Mouse (Mus musculus): ENCODE results near the gene Hap1.
"Not testable (repeated sequence)": the region's sequence is repeated elsewhere in the genome, so short reads cannot be mapped to it uniquely, and the experiment has no call there.

Gene Hap1

GRCm38 (mm10) chr11:100389931-100390445 is 34.1 kb upstream of the Hap1 start:
- DNase-seq = peak; percentile 83 to 90

GRCm38 (mm10) chr11:100388588-100388987 is 32.7 kb upstream of the Hap1 start:
- peak; percentile 84 to 88 for DNase-seq

GRCm38 (mm10) chr11:100387589-100388375 is 31.9 kb upstream of the Hap1 start:
- peak; percentile 73 to 84 for DNase-seq

GRCm38 (mm10) chr11:100387111-100387510 is 31.2 kb upstream of the Hap1 start:
- DNase-seq = no peak

- DNase-seq = peak; percentile 80 to 88
Observed at GRCm38 (mm10) chr11:100386586-100386985, 30.7 kb upstream of the Hap1 start.

DNA sequence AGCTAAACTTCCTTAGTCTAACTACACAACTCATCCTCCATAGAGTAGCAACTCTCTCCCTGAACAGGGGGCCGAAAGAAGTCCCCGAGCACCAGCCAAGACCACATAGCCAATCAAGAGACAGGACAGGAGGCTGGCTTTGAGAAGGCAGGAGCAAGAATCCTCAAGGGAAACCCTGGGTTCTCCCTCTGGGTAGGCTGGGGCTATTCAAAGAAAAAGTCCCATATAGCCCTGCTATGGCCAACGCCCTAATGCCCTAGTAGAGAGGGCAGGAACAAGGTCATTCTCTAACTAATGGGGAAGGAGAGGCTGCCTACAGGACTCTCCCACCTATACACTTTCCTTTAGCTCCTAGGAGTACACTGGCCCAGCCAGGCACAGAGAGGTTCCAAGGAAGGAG is 29.1 kb upstream of the Hap1 start:
- no peak for DNase-seq

- DNase-seq = no peak
Observed at GRCm38 (mm10) chr11:100382682-100383081, 26.8 kb upstream of the Hap1 start.

- no peak for DNase-seq
Observed at GRCm38 (mm10) chr11:100379311-100379710, 23.4 kb upstream of the Hap1 start.

- no peak for DNase-seq
Observed at GRCm38 (mm10) chr11:100378446-100378845, 22.5 kb upstream of the Hap1 start.

DNA sequence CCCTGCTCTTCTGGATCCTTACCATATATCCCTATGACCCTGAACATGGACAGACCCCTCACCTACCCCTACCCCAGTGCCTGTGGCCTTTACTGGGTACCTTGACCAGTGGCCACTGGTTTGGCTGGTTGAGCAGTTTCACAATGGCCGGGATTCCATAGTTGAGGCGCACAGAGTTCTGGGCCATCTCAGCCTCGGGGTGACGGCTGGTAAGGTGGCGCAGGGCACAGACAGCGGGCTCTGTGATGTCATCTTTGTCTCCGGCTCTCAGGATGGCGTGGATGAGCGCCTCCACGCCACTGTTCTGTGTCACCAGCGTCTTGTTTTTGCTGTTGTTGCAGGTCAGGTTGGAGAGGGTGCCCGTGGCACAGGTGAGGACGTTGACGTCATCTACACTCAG is 22.1 kb upstream of the Hap1 start:
- no peak for DNase-seq

GRCm38 (mm10) chr11:100376746-100377389 is 20.9 kb upstream of the Hap1 start:
- DNase-seq = no peak

GRCm38 (mm10) chr11:100376005-100376404 is 20.1 kb upstream of the Hap1 start:
- no peak for DNase-seq

GRCm38 (mm10) chr11:100375127-100375526 is 19.2 kb upstream of the Hap1 start:
- DNase-seq = no peak

GRCm38 (mm10) chr11:100371981-100372558 is 16.1 kb upstream of the Hap1 start:
- DNase-seq = no peak

- DNase-seq = no peak
Observed at GRCm38 (mm10) chr11:100369822-100370221, 13.9 kb upstream of the Hap1 start.

- DNase-seq = no peak
Observed at GRCm38 (mm10) chr11:100369145-100369544, 13.2 kb upstream of the Hap1 start.

DNA sequence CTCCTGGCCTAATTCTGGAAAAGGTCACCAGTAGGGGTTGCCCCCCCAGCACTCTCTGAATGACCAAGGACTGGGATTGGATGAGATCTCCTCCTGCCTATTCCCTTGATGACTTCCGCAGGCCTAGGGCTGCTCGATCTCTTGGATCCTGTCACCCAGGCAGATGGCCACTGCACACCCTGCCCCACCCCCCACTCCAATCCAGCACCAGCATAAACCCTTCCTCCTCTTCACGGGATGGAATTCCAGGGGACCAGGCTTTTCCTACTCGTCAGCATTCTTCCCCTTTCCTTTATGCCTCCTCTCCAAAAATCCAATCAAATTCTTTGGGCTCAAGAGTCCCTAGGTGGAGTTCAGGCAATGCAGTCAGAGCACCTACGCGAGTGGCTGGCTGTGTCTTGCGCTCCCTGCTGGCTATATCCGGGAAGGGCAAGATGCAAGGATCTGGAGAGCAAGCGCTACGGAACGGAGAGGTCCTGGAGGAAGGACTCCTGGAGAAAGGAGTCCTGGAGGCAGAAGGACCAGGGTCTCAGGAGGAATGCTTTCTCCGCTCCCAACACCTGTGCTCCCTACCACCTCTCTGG is 7.1 kb upstream of the Hap1 start:
- DNase-seq = peak; percentile 77 to 84

GRCm38 (mm10) chr11:100362209-100362978 is 6.5 kb upstream of the Hap1 start:
- DNase-seq = peak; percentile 66 to 73

- DNase-seq = not testable (repeated sequence)
Observed at GRCm38 (mm10) chr11:100361059-100361458, 5.1 kb upstream of the Hap1 start.

DNA sequence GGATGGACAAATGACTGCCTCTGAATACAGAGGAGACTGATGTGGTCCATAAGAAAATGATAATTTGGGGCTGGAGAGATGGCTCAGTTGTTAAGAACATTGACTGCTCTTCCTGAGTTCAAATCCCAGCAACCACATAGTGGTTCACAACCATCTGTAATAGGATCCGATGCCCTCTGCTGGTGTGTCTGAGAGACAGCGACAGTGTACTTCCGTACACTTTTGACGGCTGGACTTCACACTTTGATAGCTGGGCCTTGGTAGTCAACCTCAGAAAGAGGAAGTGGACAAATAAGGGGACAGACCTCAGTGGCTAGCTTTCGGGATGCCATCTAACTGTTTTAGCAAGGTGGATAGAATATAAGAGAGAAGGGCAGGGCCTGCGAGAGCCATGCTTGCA is 4.2 kb upstream of the Hap1 start:
- DNase-seq = no peak

- DNase-seq = no peak
Observed at GRCm38 (mm10) chr11:100357408-100357807, 1.5 kb upstream of the Hap1 start.

DNA sequence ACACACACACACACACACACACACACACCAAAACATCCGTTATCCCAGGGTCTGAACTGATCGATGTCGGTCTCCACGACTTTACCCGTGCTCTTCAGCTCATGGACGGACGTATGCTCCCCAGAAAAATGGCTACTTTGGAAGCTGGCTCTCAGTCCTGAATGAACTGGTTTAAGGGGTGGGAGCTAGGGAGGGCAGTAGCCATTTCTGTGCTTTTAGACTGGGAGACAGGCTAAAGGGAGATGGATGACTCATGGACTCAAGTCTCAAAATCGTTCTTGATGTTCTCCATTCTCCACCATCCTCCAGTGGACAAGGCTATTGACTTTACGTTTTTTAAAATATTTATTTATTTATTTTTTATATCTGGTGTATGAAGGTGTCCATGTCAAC is 887 bp upstream of the Hap1 start:
- no peak for DNase-seq
